Mouse (Mus musculus) large intestine, adult 2 months (tissue): ENCODE data around the gene Ogt. TPM values are rescaled to one million over a fixed set of nuclear protein-coding genes. Genes with fewer than 3 reads are reported as not detected.

Experiments
- DNase-seq: peaks from one replicate; pipeline ENCODE4 v3.0.0-alpha.2; 2012; ENCODE audit warnings: low read depth, low spot score
- WGBS: fragments of 180-500 bp; shearing (Covaris S2); methylation state at CpG from one replicate; pipeline ENCODE4 v1.1.7; 2018; 5-methylcytosine and 5-hydroxymethylcytosine counted together
- polyA plus RNA-seq: library from polyadenylated mRNA; depleted of rRNA; stranded (reverse); fragments of >200 nt; gene quantifications from 2 replicates; pipeline ENCODE4 v1.2.3, GENCODE M21; 2012; rRNA removed

Gene Ogt
- polyA plus RNA-seq, 1 experiment = 29.8 TPM

DNA sequence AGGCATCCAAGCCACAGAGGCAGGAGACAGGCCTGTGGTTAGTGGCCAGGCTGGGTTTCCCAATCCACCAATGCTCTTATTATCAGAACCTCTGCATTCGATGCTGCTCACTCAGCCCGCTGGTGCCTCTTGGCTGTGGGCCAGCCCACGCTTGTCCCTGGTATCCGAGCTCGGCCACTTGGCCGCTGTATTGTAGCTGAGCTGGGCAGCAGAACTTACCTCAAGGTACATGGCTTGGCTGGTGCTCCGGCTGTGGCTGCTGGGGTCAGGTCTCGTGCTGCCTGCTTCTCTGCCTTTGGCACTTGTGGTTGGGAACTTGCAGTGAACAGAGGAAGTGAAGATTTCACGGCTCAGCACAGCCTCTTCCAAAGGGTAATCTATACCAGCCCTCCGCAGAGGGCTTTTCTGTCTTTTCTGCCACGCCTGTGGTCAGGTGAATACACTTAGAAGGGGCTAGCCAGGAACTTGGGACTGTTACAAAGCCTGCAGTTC, 94.0 kb downstream of the Ogt start, which contains the start of gene Cxcr3:
Gene Cxcr3 (minus strand): TSS at position 442 of the 492 bp plus-strand sequence.
- 50% methylated on average over 11 of the region's 11 CpGs for WGBS
- no peak for DNase-seq

Other genes starting within 250 kb of the Ogt start
- 10.2 and 17.0 TPM in 2 replicates for gene Zmym3, start 219.2 kb upstream of the Ogt start, polyA plus RNA-seq
- gene Nono, start 210.7 kb upstream of the Ogt start, polyA plus RNA-seq = 89.2 and 104 TPM in 2 replicates
- 0.86 and 1.2 TPM in 2 replicates for gene Itgb1bp2, start 191.0 kb upstream of the Ogt start, polyA plus RNA-seq
- gene Taf1, start 107.3 kb upstream of the Ogt start, polyA plus RNA-seq = 3.0 and 5.0 TPM in 2 replicates
- 4.1 and 4.8 TPM in 2 replicates for gene Cxcr3, start 94.2 kb downstream of the Ogt start, polyA plus RNA-seq
- 0.08 TPM in 1 of 2 replicates, not detected in the other for gene Gm4779, start 154.4 kb downstream of the Ogt start, polyA plus RNA-seq
- not detected in 2 replicates for gene 8030474K03Rik, start 154.6 kb downstream of the Ogt start, polyA plus RNA-seq
- gene Nhsl2, start 209.3 kb downstream of the Ogt start, polyA plus RNA-seq = 0.41 and 0.45 TPM in 2 replicates